Mouse (Mus musculus): Measurements from ENCODE around the gene Ranbp17.
"Not testable (repeated sequence)": the region's sequence is repeated elsewhere in the genome, so short reads cannot be mapped to it uniquely, and the experiment has no call there.

Gene Ranbp17

GRCm38 (mm10) chr11:33513376-33513991, at the start of gene Ranbp17:
Gene Ranbp17, minus strand, starts transcription at chr11:33513746.
- DNase-seq (ENCODE audit: low spot score) = peak; percentile 62

GRCm38 (mm10) chr11:33554123-33554522, 40.6 kb upstream of the Ranbp17 start:
- DNase-seq (ENCODE audit: low spot score) = no peak

GRCm38 (mm10) chr11:33550861-33551560, 37.5 kb upstream of the Ranbp17 start:
- DNase-seq (ENCODE audit: low spot score) = no peak

- no peak for DNase-seq (ENCODE audit: low spot score)
These were observed 33.8 kb upstream of the Ranbp17 start for GRCm38 (mm10) chr11:33547386-33547785.

GRCm38 (mm10) chr11:33544945-33545344, 31.4 kb upstream of the Ranbp17 start:
- no peak for DNase-seq (ENCODE audit: low spot score)

GRCm38 (mm10) chr11:33544121-33544520, 30.6 kb upstream of the Ranbp17 start:
- no peak for DNase-seq (ENCODE audit: low spot score)

- DNase-seq (ENCODE audit: low spot score) = no peak
These were observed 24.0 kb upstream of the Ranbp17 start for GRCm38 (mm10) chr11:33537390-33538125.

- no peak for DNase-seq (ENCODE audit: low spot score)
These were observed 23.1 kb upstream of the Ranbp17 start for GRCm38 (mm10) chr11:33536636-33537035.

GRCm38 (mm10) chr11:33534541-33534940, 21.0 kb upstream of the Ranbp17 start:
- DNase-seq (ENCODE audit: low spot score) = no peak

- no peak for DNase-seq (ENCODE audit: low spot score)
These were observed 20.0 kb upstream of the Ranbp17 start for GRCm38 (mm10) chr11:33533577-33533976.

- no peak for DNase-seq (ENCODE audit: low spot score)
These were observed 16.0 kb upstream of the Ranbp17 start for GRCm38 (mm10) chr11:33529576-33529975.

- DNase-seq (ENCODE audit: low spot score) = peak; percentile 61
These were observed 631 bp downstream of the Ranbp17 start for GRCm38 (mm10) chr11:33512854-33513375.

- DNase-seq (ENCODE audit: low spot score) = no peak
These were observed 4.1 kb downstream of the Ranbp17 start for GRCm38 (mm10) chr11:33509401-33509800.

GRCm38 (mm10) chr11:33485746-33486145, 27.8 kb downstream of the Ranbp17 start:
- no peak for DNase-seq (ENCODE audit: low spot score)

- DNase-seq (ENCODE audit: low spot score) = no peak
These were observed 33.1 kb downstream of the Ranbp17 start for GRCm38 (mm10) chr11:33480410-33480809.

- DNase-seq (ENCODE audit: low spot score) = no peak
These were observed 34.3 kb downstream of the Ranbp17 start for GRCm38 (mm10) chr11:33479209-33479608.

GRCm38 (mm10) chr11:33476634-33477033, 36.9 kb downstream of the Ranbp17 start:
- no peak for DNase-seq (ENCODE audit: low spot score)

- no peak for DNase-seq (ENCODE audit: low spot score)
These were observed 52.4 kb downstream of the Ranbp17 start for GRCm38 (mm10) chr11:33461172-33461571.

- no peak for DNase-seq (ENCODE audit: low spot score)
These were observed 59.5 kb downstream of the Ranbp17 start for GRCm38 (mm10) chr11:33454069-33454468.

GRCm38 (mm10) chr11:33433813-33434212, 79.7 kb downstream of the Ranbp17 start:
- no peak for DNase-seq (ENCODE audit: low spot score)

GRCm38 (mm10) chr11:33428238-33428637, 85.3 kb downstream of the Ranbp17 start:
- DNase-seq (ENCODE audit: low spot score) = not testable (repeated sequence)

GRCm38 (mm10) chr11:33427789-33428188, 85.8 kb downstream of the Ranbp17 start:
- DNase-seq (ENCODE audit: low spot score) = not testable (repeated sequence)

- DNase-seq (ENCODE audit: low spot score) = no peak
These were observed 91.3 kb downstream of the Ranbp17 start for GRCm38 (mm10) chr11:33422226-33422625.
